Mouse (Mus musculus): ENCODE data around the gene Itgb3bp. TPM values are rescaled to one million over a fixed set of nuclear protein-coding genes. Genes with fewer than 3 reads are reported as not detected.

Gene Itgb3bp
- total RNA-seq (2023): 10.0 TPM

GRCm38 (mm10) chr4:99929613-99930517 is at the start of gene Itgb3bp:
Gene Itgb3bp, minus strand, starts transcription at chr4:99929813.

GRCm38 (mm10) chr4:99929149-99929612 is 432 bp downstream of the Itgb3bp start, which contains the start of gene Pgm1:
Gene Pgm1, plus strand, starts transcription at chr4:99929414.

DNA sequence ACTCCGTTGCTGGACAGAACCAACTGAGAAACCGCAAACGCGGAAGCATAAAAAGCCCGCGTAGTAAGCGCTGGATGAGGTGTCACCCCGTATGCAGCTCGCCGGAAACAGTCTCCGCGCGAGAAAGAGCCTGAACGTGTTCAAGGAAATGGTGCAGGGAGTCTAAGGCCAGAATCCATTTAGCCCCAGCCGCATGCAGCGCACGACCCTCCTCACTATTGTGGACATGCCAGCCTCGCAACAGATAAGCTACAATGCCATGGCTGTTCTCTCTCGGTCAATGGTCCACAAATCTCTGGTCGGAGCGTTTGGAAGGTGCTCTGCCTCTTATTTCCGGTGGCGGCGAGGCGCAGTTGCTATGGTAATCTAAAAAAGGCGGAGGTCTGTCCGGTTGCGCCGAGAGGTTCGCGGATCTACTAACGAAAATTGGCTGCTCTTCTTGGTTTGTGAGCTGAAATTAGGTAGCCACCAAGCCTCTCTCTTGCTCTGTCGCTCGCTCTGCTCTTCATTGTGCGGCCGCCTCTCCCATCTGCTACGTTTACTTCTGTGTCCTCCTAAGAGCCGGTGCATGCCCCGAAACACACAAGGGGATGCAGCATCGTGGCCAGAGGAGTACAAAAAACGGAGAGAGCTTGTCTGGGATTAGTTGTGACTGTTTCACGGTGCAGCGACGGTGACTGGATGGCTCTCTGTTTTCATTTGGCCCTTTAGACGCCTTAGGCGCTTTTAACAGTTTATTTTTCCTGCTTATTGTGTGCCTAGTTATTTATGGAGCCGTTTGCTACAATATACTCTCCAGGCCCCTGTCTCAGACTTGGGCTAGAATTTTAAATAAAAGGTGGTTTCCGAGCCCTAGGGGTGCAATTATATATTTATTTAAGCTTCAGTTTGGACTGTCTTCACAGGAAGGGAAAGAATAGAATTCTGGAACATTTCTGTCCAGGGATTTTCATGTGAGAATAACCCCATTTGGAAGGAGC is 100.2 kb downstream of the Itgb3bp start, which contains the start of gene Efcab7:
Efcab7 (plus strand) TSS at position 105 of the 980 bp plus-strand sequence.

Other genes with a start within 250 kb of the Itgb3bp start
- gene Alg6, start 214.1 kb downstream of the Itgb3bp start, total RNA-seq (2023): 4.0 TPM
- gene Efcab7, start 100.6 kb downstream of the Itgb3bp start, total RNA-seq (2023): 9.3 TPM
- 21.3 TPM for gene Pgm1, start 399 bp downstream of the Itgb3bp start, total RNA-seq (2023)
- not detected for gene Ror1, start 166.0 kb upstream of the Itgb3bp start, total RNA-seq (2023)